Mouse (Mus musculus) brown adipose tissue, adult 24 weeks (tissue): ENCODE data around the gene Rimbp3. TPM values are rescaled to one million over a fixed set of nuclear protein-coding genes. Genes with fewer than 3 reads are reported as not detected.
A peak's percentile ranks its signal among the peaks of the same experiment; 100 is the strongest.
"Not testable (repeated sequence)": the region's sequence is repeated elsewhere in the genome, so short reads cannot be mapped to it uniquely, and the experiment has no call there.

Source experiments
- H3K27ac ChIP-seq: fragments of 200-500 bp; replicated peaks from 2 replicates; pipeline ENCODE4 v1.5.1; 2012; ENCODE audit warnings: low read depth, mild to moderate bottlenecking, low read length
- H3K4me1 ChIP-seq: fragments of 200-500 bp; 2 replicates; pipeline ENCODE4 v1.6.1; 2012; ENCODE audit warnings: low read length, mixed read lengths; ENCODE audit not compliant: control insufficient read depth, insufficient read depth, insufficient read length
- H3K4me3 ChIP-seq: fragments of 200-500 bp; 2 replicates; pipeline ENCODE4 v1.5.1; 2012; ENCODE audit warnings: low read depth, mild to moderate bottlenecking, low read length, moderate library complexity; ENCODE audit not compliant: insufficient read depth
- polyA plus RNA-seq: library from polyadenylated mRNA; stranded (reverse); fragments of >200 nt; gene quantifications from 2 replicates; pipeline ENCODE4 v1.2.4, GENCODE M21; 2012; ENCODE audit not compliant: missing spikeins, insufficient read depth, insufficient read length

Gene Rimbp3
- polyA plus RNA-seq: not detected in 2 replicates

DNA sequence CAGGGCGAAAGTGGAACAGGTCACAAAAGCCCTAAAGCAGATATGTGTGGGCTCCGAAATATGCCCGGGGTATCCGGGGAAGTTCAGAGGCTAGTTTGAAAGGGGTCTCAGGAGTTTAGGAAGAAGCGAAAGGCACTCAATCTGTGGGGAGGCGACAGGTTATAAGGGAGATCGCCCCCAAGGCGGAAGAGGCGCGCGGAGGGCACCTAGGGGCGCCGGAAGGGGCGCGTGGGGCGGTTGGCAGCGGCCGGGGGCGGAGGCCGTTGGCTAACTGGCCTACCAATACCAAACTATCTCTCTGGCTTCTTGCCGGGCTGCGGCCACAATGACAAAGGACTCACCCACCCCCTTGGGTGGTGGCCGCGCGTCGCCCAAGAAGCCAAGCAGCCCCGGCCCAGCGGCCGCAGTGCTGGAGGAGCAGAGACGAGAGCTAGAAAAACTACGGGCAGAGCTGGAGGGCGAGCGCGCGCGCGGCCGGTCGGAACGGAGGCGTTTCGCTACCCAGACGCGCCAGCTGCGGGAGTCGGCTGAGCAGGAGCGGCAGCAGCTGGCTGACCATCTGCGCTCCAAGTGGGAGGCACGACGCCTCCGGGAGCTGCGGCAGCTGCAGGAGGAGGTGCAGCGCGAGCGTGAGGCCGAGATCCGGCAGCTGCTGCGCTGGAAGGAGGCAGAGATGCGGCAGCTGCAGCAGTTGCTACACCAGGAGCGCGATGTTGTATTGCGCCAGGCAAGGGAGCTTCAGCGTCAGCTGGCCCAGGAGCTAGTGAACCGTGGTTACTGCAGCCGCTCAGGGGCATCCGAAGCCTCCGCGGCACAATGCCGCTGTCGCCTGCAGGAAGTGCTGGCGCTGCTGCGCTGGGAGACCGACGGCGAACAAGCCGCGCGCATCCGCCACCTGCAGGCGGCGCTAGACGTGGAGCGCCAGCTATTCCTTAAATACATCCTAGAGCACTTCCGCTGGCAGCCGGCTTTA lies at the start of gene Rimbp3:
TSS of gene Rimbp3 (plus strand) at position 215 of the 973 bp plus-strand sequence.
- no peak within 1 kb of the TSS for H3K27ac ChIP-seq
- no peaks in the 10 kb centered on the region; the same call in 1 of the 2 replicates for H3K4me1 ChIP-seq
- H3K4me3 ChIP-seq: peak within 1 kb of the TSS; percentile 65

DNA sequence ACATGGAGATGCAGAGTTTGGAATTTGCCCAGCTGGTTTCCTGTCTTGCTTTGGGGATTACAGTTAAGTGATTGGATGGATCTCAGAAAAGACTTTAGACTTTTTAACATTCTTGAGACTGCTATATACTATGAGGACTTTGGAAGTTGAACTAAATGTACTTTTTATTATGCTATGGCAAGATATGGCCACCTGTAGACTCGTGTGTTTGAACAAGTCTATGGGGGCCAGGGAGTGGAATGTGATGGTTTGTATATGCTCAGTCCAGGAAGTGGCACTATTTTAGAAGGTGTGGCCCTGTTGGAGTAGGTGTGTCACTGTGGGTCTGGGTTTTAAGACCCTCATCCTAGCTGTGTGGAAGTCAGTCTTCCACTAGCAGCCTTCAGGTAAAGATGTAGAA lies 42.9 kb upstream of the Rimbp3 start:
- H3K27ac ChIP-seq, H3K4me1 ChIP-seq, H3K4me3 ChIP-seq: not testable (repeated sequence)

DNA sequence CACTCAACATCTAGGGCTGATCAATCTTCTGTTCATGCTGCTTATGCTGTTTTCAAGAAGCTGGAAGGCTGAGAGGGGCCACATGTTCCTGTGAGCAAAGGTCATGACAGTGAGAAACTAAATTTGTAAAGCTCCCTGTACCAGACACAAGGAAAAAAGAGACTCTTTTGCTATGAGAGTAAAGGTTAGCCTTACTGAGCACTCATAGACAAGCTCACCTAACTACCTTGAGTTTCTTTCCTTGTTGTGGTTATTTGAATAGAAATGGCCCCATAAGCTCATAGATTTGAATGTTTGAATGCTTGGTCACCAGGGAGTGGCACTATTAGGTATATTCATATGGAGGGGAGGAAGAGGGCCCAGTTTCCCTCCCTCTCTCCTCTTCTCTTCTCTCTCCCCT lies 41.2 kb upstream of the Rimbp3 start:
- H3K4me1 ChIP-seq: no peaks in the 10 kb centered on the region
- H3K27ac ChIP-seq: no peak overlapping the region
- no peak overlapping the region for H3K4me3 ChIP-seq

DNA sequence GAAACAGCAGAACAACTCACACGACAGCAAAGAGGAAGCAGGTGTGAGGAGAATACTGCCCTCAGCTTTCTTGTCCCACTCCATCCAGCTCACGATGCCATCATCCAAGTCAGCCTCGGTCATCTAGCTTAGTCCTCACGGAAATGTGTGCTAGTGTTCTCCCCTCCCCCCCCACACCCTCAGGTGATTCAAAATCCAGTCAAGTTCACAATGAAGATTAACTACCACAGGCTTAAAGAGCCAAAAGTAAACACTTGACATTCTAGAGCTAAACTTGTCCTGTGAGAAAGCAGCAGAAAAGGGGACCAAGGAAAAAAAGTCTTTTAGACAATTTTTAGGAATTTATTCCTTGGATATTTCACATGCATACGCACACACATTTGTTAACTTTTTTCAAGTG lies 40.4 kb upstream of the Rimbp3 start:
- Histone ChIP-seq H3K4me1 (no peaks in the 10 kb centered on the region), H3K4me3 (no peak overlapping the region), H3K27ac (no peak overlapping the region)

DNA sequence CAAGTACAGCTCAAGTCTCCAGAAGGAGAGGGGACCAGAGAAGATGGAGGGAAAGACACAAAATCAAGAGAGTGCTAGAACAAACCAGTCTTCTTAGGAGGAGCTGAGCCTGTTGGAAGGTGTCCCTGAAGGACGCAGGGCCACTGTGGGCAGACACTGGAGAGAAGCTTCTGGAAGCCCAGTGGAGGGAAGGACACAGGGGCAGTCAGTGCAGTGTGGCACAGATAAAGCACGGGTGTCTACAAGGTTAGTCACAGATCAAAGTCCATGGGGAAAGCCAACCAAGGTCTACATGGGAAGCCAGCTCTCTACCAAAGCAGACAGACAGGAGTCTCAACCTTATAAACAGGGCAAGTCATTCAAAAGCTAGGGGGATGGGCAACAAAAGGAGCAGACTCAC lies 32.6 kb upstream of the Rimbp3 start:
- 0 out of 2 replicates have a peak, but pooled peaks cover under 1% of the 10 kb centered on the region for H3K4me1 ChIP-seq
- H3K27ac ChIP-seq: no peak overlapping the region
- no peak overlapping the region for H3K4me3 ChIP-seq

DNA sequence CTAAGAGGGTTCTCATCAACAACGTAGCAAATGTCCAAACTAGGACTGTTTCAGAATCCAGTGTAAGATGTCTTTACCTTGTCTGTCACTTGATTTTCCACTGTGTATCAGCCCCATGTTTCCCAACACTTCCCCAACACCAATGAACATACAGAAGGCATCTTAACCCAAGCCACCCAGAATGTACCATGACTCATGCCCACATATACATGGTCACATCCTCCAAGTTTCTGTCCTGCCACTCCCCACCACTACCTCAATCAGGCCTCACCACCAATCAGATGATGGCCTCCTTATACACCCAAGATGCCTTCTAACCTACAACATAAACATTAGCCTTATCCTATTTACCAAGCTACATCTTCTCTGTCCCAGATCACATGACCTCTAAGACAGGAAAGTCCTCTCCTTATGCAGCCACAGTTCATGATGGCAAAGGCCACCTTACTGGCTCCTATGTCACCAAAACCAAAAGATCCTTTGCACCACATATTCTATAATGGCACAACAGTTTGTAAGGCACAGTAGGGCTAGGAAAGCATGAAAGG lies 30.7 kb upstream of the Rimbp3 start:
- H3K4me1 ChIP-seq: 0 out of 2 replicates have a peak, but pooled peaks cover 2% of the 10 kb centered on the region
- H3K4me3 ChIP-seq: no peak overlapping the region
- H3K27ac ChIP-seq: no peak overlapping the region

DNA sequence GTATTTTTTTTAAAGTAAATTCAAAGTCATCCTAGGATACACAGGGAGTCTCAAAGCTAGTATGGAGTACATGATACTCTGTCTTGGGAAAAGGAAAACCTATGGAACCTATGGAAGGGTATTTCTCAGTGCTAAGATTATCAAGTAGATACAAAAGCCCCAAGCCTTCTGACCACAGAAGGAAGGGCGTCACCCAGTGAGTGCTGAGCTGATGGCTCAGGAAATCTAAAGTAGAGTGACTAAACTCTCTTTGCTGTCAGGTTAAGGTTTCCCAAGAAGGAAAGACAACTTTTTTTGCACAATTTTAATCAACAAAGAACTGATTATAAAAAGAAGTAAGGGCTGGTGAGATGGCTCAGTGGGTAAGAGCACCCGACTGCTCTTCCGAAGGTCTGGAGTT lies 28.7 kb upstream of the Rimbp3 start:
- no peak overlapping the region for H3K27ac ChIP-seq
- H3K4me1 ChIP-seq: peaks cover 5% of the 10 kb centered on the region
- no peak overlapping the region for H3K4me3 ChIP-seq

DNA sequence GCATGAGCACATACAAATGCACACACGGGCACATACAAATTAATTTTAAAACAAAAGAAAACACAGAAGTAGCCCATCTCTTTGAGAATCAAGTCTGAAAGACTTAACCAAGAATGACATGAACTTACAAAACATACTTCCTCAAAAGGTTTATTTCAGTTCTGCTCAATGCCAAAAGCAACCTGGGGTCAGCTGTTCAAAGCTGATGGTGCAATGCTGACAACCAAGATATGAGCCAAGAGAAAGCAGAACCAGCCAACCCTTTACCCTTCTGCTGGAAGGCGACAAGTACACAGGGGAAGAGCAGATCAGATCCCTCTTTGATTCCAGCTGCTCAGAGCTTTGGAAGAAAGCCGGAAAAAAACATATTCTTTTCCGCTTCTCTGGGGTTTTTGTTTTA lies 27.0 kb upstream of the Rimbp3 start:
- peaks cover 5% of the 10 kb centered on the region for H3K4me1 ChIP-seq
- no peak overlapping the region for H3K27ac ChIP-seq
- H3K4me3 ChIP-seq: no peak overlapping the region

DNA sequence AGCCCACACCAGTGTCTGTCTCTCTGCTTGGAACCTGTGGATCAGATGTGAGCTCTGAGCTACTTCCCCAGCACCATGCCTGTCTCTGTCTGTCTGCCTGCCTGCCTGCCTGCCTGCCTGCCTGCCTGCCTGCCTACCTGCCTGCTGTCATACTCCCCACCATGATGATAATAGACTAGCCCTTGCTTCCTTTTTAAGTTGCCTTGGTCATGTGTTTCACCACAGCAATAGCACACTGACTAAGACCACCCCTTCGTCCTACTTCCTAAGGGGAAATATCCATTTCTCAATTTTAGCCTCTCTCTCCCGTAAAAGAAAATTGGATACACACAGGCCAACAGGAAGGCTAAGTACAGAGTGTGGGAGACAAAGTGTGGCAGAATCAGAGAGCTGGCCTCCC lies 26.3 kb upstream of the Rimbp3 start:
- Histone ChIP-seq H3K27ac (peak overlapping the region; percentile 21; the same call in 1 of the 2 replicates), H3K4me3 (no peak overlapping the region), H3K4me1 (peaks cover 5% of the 10 kb centered on the region)

DNA sequence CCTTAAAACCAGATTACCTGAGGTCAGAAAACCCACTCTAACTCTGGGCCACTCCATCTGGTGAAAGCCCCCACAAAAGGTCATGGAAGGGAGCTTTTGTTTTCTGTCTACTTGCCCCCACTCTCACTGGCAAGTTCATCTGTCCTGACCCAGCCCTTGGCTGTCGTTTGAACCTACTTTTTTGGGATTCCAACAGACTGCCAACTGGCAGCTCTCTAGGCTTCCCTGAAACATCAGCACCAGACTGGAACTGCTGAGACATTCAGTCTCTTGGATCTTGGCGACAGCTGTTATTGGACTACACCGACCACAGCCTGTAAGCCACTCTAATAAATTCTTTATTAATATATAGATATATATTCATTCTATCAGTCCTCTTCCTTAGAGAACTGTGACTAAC lies 25.4 kb upstream of the Rimbp3 start:
- Histone ChIP-seq H3K4me3 (no peak overlapping the region), H3K27ac (no peak overlapping the region; the same call in 1 of the 2 replicates), H3K4me1 (peaks cover 5% of the 10 kb centered on the region)

DNA sequence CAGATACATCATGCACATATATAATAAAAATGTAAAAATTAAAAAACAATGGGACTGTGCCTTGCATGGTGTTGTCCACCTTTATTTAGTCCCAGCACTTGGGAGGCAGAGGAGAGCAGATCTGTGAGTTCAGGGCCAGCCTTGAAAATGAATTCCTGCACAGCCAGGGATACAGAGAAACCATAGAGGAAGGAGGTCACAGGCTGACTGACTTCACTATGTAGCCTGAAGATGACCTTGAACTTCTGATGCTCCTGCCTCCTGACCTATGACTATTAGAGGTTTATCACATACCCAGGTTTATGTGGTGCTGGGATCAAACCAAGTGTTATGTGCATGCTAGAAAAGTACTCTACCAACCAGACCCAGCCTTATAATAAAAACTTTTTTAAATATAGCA lies 22.9 kb upstream of the Rimbp3 start:
- no peak overlapping the region for H3K4me3 ChIP-seq
- H3K27ac ChIP-seq: no peak overlapping the region
- H3K4me1 ChIP-seq: peaks cover 5% of the 10 kb centered on the region

DNA sequence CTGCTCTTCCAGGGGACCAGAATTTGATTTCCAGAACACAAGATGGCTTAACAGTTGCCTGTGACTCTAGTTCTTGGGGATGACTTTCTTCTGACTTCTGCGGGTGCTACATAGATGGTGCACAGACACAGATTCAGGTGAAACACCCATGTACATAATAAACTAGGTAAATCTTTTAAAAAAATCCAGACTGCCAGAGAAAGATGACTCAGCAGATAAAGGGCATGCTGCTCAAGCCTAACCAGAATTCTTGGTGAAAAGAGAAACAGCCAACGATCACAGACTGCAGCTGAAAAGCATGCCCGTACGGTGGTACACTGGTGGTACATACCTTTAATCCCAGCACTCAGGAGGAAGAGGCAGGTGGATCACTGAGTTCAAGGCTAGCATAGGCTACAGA lies 14.6 kb upstream of the Rimbp3 start:
- Histone ChIP-seq H3K4me3 (no peak overlapping the region), H3K27ac (no peak overlapping the region), H3K4me1 (peaks cover 2% of the 10 kb centered on the region; the same call in 1 of the 2 replicates)

DNA sequence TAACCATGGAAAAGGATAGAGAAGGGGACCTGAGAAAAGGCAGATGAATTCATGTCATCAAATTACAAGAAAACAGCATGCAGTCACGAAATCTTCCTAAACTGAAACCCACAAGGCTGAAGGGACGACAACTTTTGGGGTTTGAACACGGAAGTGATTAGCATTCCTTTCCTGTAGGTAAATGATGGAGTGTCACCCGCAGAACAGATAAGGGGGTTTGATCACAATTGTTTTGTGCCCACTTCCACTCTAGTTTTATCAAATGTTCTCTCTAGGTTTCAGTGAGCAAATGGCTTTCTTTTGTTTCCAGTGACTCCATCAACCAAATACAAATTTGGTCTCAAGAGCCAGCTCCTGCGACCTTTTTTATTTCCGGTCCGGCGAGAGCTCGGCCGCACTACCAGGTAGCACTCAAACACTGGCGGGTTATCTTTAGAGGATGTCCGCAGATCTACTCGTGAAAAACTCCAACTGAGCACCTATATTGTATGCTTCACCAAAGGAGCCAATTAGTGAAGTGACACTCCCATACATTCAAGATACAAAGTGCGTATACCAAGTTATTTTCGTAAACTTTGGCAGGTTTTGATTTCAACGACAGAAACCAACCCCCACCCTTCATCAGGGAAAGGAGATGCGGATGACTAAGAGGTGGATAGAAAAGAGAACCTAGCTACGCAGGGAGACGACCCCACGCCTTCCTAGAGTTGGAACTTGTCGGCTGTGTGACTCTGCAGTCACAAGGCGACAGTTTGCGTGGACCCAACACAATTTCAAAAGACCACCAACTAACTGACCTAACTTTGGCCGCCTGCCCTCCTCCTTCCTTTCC lies 8.1 kb upstream of the Rimbp3 start:
- Histone ChIP-seq H3K4me1 (peaks cover 10% of the 10 kb centered on the region; the same call in 1 of the 2 replicates), H3K27ac (peak overlapping the region; percentile 39), H3K4me3 (peak overlapping the region; percentile 87)

DNA sequence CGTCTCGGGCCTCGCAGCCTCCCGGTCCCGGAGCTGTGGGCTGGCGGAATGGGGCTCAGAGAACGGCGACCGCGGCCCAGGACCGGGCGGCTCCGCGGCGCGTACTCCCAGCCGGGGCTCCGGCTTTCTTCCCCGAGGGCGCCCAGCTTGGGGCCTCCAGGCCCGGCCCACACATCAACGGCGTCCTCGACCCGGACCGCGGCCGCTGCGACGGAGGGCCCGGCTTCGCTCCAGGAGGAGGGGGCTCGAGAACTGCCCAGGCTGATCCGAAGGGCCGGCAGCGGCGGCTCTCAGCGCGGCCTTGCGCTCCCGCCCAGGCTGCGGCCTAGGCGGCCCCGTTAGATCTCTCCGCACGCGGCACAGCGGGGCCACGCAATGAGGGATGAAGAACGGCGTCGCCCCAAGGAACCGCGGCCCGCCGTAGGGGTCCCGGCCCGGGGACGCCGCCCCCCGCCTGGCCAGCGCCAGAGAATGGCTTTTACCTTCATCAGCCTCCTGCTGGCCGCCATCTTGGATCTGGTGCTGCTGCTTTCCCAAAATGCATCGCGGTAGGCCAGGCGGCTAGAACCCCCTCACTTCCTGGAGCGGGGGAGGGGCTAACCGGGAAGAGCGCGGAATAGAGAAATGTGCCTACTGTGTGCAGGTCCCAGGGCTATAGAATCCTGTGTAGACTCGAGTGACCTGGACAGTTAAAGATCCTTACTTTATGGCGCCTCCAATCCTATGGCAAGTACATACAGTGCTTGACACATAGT lies 7.3 kb upstream of the Rimbp3 start:
- peak overlapping the region; percentile 39 for H3K27ac ChIP-seq
- peaks cover 10% of the 10 kb centered on the region; the same call in 1 of the 2 replicates for H3K4me1 ChIP-seq
- H3K4me3 ChIP-seq: peak overlapping the region; percentile 87
